In the genomic region with DNA sequence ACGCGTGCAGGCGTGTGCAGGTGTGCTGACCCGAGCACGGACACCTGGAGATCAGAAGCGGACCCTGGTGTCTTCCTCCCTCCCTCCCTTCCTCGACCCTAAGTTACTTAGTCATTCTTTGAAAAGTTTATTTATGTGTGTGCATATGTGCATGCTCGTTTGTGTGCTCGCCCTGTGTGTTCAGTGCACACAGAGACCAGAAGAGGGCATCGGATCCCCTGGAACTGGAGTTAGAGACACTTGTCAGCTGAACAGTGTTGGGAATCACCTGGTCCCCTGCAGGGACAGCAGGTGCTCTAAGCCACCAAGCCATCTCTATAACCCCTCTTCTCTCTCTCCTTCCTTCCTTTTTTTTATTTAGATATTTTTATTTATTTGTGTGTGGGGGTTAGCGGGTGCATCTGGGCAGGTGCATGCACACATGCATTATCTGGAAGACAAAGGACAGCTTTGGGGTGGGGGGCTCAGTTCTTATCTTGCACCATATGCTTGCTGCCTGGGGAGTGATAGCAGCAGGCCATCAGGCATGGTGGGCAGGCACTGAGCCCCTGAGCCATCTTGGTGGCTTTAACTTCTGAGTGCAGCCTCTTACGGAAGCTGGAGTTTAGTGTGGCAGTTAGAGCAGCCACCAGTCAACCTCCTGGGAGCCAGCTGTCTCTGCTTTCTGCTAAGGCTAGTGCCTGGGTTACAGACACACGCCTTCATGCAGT, we compare ENCODE assay signal across 19 mouse cellular contexts. TPM values are rescaled to one million over a fixed set of nuclear protein-coding genes. Genes with fewer than 3 reads are reported as not detected.
DNase-seq lines count a peak whose midpoint lies in the region; ATAC-seq and TF ChIP-seq lines count a peak whose summit lies in the region.
"Had no signal": no experiment of that assay in that cellular context is flagged by ENCODE, and none has a peak within 500 bp of the region (broad histone marks: within the 10 kb centered on the region; RNA-seq: fewer than 3 reads in every experiment).

No protein-coding gene starts in this region.

- no peaks in the 10 kb centered on the region for H3K36me3 ChIP-seq in E14TG2a.4 (ENCODE audit: insufficient read depth, low read length)
- H3K36me3 ChIP-seq in G1E (replicated peaks): peaks cover 89% of the 10 kb centered on the region
- no peaks in the 10 kb centered on the region for H3K36me3 ChIP-seq in liver, embryonic 16.5 days (ENCODE audit: control insufficient read depth, insufficient read depth)
- H3K36me3 ChIP-seq: forebrain, embryonic 12.5 days; hindbrain, embryonic 13.5 days; limb, embryonic 10.5 days; stomach, embryonic 15.5 days had no signal

- H3K4me1 ChIP-seq in E14TG2a.4 (replicated peaks; ENCODE audit: low read depth, low read length): peaks cover 34% of the 10 kb centered on the region
- H3K4me1 ChIP-seq in G1E (ENCODE audit: insufficient read depth, low read depth, low read length): peaks cover 54% of the 10 kb centered on the region
- no peaks in the 10 kb centered on the region; the same call in 1 of the 2 replicates for H3K4me1 ChIP-seq in liver, embryonic 16.5 days (ENCODE audit: control insufficient read depth, low read depth, low read length)
- H3K4me1 ChIP-seq: stomach, embryonic 15.5 days had no signal

- no peak overlapping the region for H3K4me3 ChIP-seq in left cerebral cortex, adult 2 months
- H3K4me3 ChIP-seq in E14TG2a.4 (replicated peaks; ENCODE audit: low read length) (0 out of 2 replicates have a peak overlapping the region, but pooled peaks have one; percentile 69), G1E (ENCODE audit: low read depth, low read length) (no peak overlapping the region; the same call in 1 of the 2 replicates)
- no peak overlapping the region for H3K4me3 ChIP-seq in liver, embryonic 16.5 days (ENCODE audit: low read depth, low read length)
- H3K4me3 ChIP-seq in gastrocnemius, adult 2 months: no peak overlapping the region

- WGBS in liver, embryonic 16.5 days (ENCODE audit: insufficient replicate concordance): 63% methylated on average over 13 of the region's 13 CpGs

- H3K4me2 ChIP-seq in liver, embryonic 16.5 days (ENCODE audit: low read depth, low read length): no peak overlapping the region

- intact Hi-C loops in left cerebral cortex, adult 2 months (cut with DNase I): loop anchor here (5.0 to 10.0 kb wide), 2 partner anchors 163 to 676 kb away; no protein-coding TSS in a partner anchor
- intact Hi-C loops in gastrocnemius, adult 2 months (cut with DNase I): loop anchor here (5.0 kb wide), 2 partner anchors 228 to 663 kb away; a partner anchor contains a TSS

- H3K27ac ChIP-seq in left cerebral cortex, adult 2 months: no peak overlapping the region
- no peak overlapping the region for H3K27ac ChIP-seq in liver, embryonic 16.5 days (ENCODE audit: low read length)
- H3K27ac ChIP-seq in gastrocnemius, adult 2 months: no peak overlapping the region
- H3K27ac ChIP-seq: forebrain, embryonic 12.5 days; hindbrain, embryonic 13.5 days; limb, embryonic 10.5 days; liver, embryonic 14.5 days; stomach, embryonic 15.5 days had no signal

- peak; percentile 71 for ATAC-seq in G1E (ENCODE audit: extremely low read depth, insufficient number of reproducible peaks, low FRiP score, poor library complexity, severe bottlenecking)
- ATAC-seq in liver, embryonic 16.5 days (ENCODE audit: low read depth): 0 out of 2 replicates have a peak, but pooled peaks have one; percentile 24

- H3K9ac ChIP-seq in liver, embryonic 16.5 days (ENCODE audit: low read depth, low read length): no peak overlapping the region
- H3K9ac ChIP-seq: forebrain, embryonic 12.5 days; hindbrain, embryonic 13.5 days; liver, embryonic 14.5 days; stomach, embryonic 15.5 days had no signal

- no peaks in the 10 kb centered on the region for H3K9me3 ChIP-seq in E14TG2a.4 (ENCODE audit: low read length)
- no peaks in the 10 kb centered on the region; the same call in 1 of the 2 replicates for H3K9me3 ChIP-seq in G1E (replicated peaks)
- H3K9me3 ChIP-seq in liver, embryonic 16.5 days (replicated peaks; ENCODE audit: control insufficient read depth, low read length): no peaks in the 10 kb centered on the region
- H3K9me3 ChIP-seq: forebrain, embryonic 12.5 days; hindbrain, embryonic 13.5 days; limb, embryonic 10.5 days; stomach, embryonic 15.5 days had no signal

- H3K27me3 ChIP-seq in E14TG2a.4 (ENCODE audit: insufficient read depth, low read length) (peaks cover 50% of the 10 kb centered on the region), G1E (ENCODE audit: insufficient read depth, low read length) (no peaks in the 10 kb centered on the region)
- peaks cover 4% of the 10 kb centered on the region; the same call in 1 of the 2 replicates for H3K27me3 ChIP-seq in liver, embryonic 16.5 days (ENCODE audit: control insufficient read depth, insufficient read depth, low read depth, low read length)

- no peak for DNase-seq in left cerebral cortex, adult 2 months (ENCODE audit: extremely low spot score in 1 of 2, low spot score in 2 of 2)
- DNase-seq in left cerebral cortex, adult 8-10 months (ENCODE audit: low spot score in 2 of 2): no peak
- DNase-seq in G1E (ENCODE audit: low spot score): peak; percentile 48
- no peak for DNase-seq in layer of hippocampus, postnatal 36 days
- no peak for DNase-seq in gastrocnemius, adult 2 months
- DNase-seq: adrenal gland, postnatal 25 days; cerebellum, adult 18-20 months; gastrocnemius, postnatal 36 days; heart, postnatal 14 days; lung, postnatal 14 days; retina, postnatal 1 day; thymus, adult 2 months had no signal

- TF ChIP-seq CTCF in left cerebral cortex, adult 2 months (IDR thresholded peaks at IDR 0.05): peak; percentile 27
- TF ChIP-seq CTCF in E14TG2a.4 (conservative IDR thresholded peaks at IDR 0.05; ENCODE audit: low read length) (no peak), G1E (IDR thresholded peaks at IDR 0.05; ENCODE audit: low read depth, low read length) (no peak)
- TF ChIP-seq CTCF in gastrocnemius, adult 2 months (IDR thresholded peaks at IDR 0.05): no peak

RNA-seq across cellular contexts. Expression of a gene that starts 34.1 kb away (rescaled TPM):
- total RNA-seq in left cerebral cortex, adult 2 months (2021): 10 to 100 TPM; 19.4 to 20.1 TPM
- total RNA-seq in left cerebral cortex, adult 8-10 months (2022): 10 to 100 TPM; 14.2 to 17.4 (median 15.9) TPM
- 46.3 and 49.1 TPM in 2 replicates for total RNA-seq in G1E (2014; fragmentation: Nextera tagmentation)
- 46.6 and 52.2 TPM in 2 replicates for total RNA-seq in G1E (2017)
- polyA plus RNA-seq in G1E (2012): 71.1 and 92.1 TPM in 2 replicates
- polyA plus RNA-seq in liver, embryonic 16.5 days (2015; fragmentation: Nextera tagmentation; extraction: Ambion mirVana): 12.2 and 14.5 TPM in 2 replicates
- total RNA-seq in layer of hippocampus, postnatal 36 days (2021): 10 to 100 TPM; 21.8 to 22.5 TPM
- 10 to 100 TPM; 13.0 to 13.4 TPM for total RNA-seq in gastrocnemius, adult 2 months (2021)
